Mouse (Mus musculus) liver, adult 2 months (tissue): ENCODE data around the gene Ramp2.

Source experiments
- CTCF ChIP-seq: fragments of 200-500 bp; IDR thresholded peaks from 2 replicates; pipeline ENCODE4 v1.5.1; 2011; ENCODE audit warnings: low read depth, low read length, control low read depth
- POLR2A ChIP-seq: fragments of 200-500 bp; IDR thresholded peaks from 2 replicates; pipeline ENCODE4 v1.6.1; 2011; ENCODE audit warnings: low read length, control low read depth; ENCODE audit not compliant: insufficient read depth; ENCODE audit errors: extremely low read depth

DNA sequence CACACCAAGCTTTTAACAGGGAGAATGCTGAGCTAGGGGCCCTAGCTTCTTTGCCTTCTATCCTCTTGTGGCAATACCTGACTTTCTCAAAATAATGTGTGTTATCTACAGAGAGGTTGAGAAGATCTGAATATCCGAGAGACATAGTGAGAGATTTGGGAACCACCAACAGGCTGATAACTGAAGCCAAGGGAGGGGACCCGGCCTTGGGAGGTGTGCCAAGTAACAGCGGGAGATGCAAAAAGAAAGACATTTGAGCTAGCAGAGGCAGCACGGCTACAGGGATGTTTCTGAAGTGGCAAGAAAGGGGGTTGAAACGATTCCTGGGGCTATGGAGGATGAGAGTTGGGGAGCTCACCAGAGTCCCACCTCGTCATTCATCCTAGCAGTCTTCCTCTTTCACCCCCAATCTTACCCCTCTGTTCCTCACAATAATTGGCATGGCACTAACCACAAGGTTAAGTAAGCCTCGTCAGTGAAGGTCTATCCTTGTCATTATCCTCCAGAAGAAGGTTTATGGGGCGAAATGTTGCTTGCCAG, 16.4 kb upstream of the Ramp2 start:
- TF ChIP-seq CTCF: no peak
- no peak for TF ChIP-seq POLR2A
